Mouse (Mus musculus) kidney, embryonic 16.5 days (tissue): ENCODE data around the gene Daxx. TPM values are rescaled to one million over a fixed set of nuclear protein-coding genes. Genes with fewer than 3 reads are reported as not detected.

Experiments
- ATAC-seq: fragments of 200-750 bp; cut with Nextera tagmentation; 2 replicates; pipeline ENCODE4 v1.8.0; 2017; ENCODE audit warnings: moderate TSS enrichment; ENCODE audit not compliant: low FRiP score, low TSS enrichment
- H3K27ac ChIP-seq: fragments of 300-500 bp; sonication (generic); 2 replicates; pipeline ENCODE4 v1.5.1; 2014; ENCODE audit warnings: low read length
- H3K27me3 ChIP-seq: fragments of 300-500 bp; sonication (generic); 2 replicates; pipeline ENCODE4 v1.6.1; 2014; ENCODE audit warnings: low read length, control low read depth, mixed read lengths; ENCODE audit not compliant: insufficient read depth
- H3K36me3 ChIP-seq: fragments of 300-500 bp; sonication (generic); 2 replicates; pipeline ENCODE4 v1.6.1; 2014; ENCODE audit warnings: low read length, control low read depth, mixed read lengths; ENCODE audit not compliant: insufficient read depth
- H3K4me1 ChIP-seq: fragments of 300-500 bp; sonication (generic); 2 replicates; pipeline ENCODE4 v1.6.1; 2014; ENCODE audit warnings: low read length, control low read depth, mixed read lengths; ENCODE audit not compliant: insufficient read depth
- H3K4me2 ChIP-seq: fragments of 300-500 bp; sonication (generic); replicated peaks from 2 replicates; pipeline ENCODE4 v1.6.1; 2014; ENCODE audit warnings: low read depth, low read length
- H3K4me3 ChIP-seq: fragments of 300-500 bp; sonication (generic); 2 replicates; pipeline ENCODE4 v1.5.1; 2014; ENCODE audit warnings: mild to moderate bottlenecking, low read length
- H3K9ac ChIP-seq: fragments of 300-500 bp; sonication (generic); replicated peaks from 2 replicates; pipeline ENCODE4 v1.6.1; 2014; ENCODE audit warnings: low read length
- H3K9me3 ChIP-seq: fragments of 300-500 bp; sonication (generic); 2 replicates; pipeline ENCODE4 v1.6.1; 2016; ENCODE audit warnings: low read length, control low read depth
- WGBS: fragments of 180-500 bp; shearing (Covaris S2); extraction: QIAGEN DNeasy Blood & Tissue Kit; methylation state at CpG from one replicate; pipeline ENCODE4 v1.1.7; 2014; 5-methylcytosine and 5-hydroxymethylcytosine counted together
- polyA plus RNA-seq: library from polyadenylated mRNA; unstranded; fragments of >200 nt; fragmentation: Nextera tagmentation; extraction: Ambion mirVana; gene quantifications from 2 replicates; pipeline ENCODE4 v1.2.1, GENCODE M21; 2015

The Daxx gene
- polyA plus RNA-seq, 1 experiment from 2014 or later = 60.1 TPM

- Histone ChIP-seq H3K9me3 (no peaks in the 10 kb centered on the region), H3K4me1 (peaks cover 34% of the 10 kb centered on the region), H3K36me3 (peaks cover 23% of the 10 kb centered on the region), H3K27ac (0 out of 2 replicates have a peak overlapping the region, but pooled peaks have one; percentile 23), H3K27me3 (no peaks in the 10 kb centered on the region), H3K4me3 (peak overlapping the region; percentile 76), H3K4me2 (peak overlapping the region; percentile 76), H3K9ac (peak overlapping the region; percentile 70; the same call in 1 of the 2 replicates)
- ATAC-seq = no peak
- WGBS = 63% methylated on average over 37 of the region's 37 CpGs
These were observed 9.3 kb downstream of the Daxx start for GRCm38 (mm10) chr17:33918293-33919203.

- H3K27ac ChIP-seq = peak overlapping the region; percentile 79
- no peaks in the 10 kb centered on the region for H3K27me3 ChIP-seq
- peaks cover 31% of the 10 kb centered on the region for H3K4me1 ChIP-seq
- no peaks in the 10 kb centered on the region for H3K9me3 ChIP-seq
- peaks cover 12% of the 10 kb centered on the region; the same call in 1 of the 2 replicates for H3K36me3 ChIP-seq
- H3K4me2 ChIP-seq = peak overlapping the region; percentile 76
- H3K4me3 ChIP-seq = peak overlapping the region; percentile 76
- ATAC-seq = no peak
- H3K9ac ChIP-seq = peak overlapping the region; percentile 70
- under 1% methylated on average over 52 of the region's 52 CpGs for WGBS
These were observed 10.4 kb downstream of the Daxx start for GRCm38 (mm10) chr17:33919351-33920281.

GRCm38 (mm10) chr17:33920282-33921097, 11.3 kb downstream of the Daxx start:
- Histone ChIP-seq H3K9ac (peak overlapping the region; percentile 70), H3K4me3 (peak overlapping the region; percentile 76), H3K36me3 (peaks cover 9% of the 10 kb centered on the region; the same call in 1 of the 2 replicates), H3K4me2 (peak overlapping the region; percentile 76), H3K27ac (peak overlapping the region; percentile 79), H3K4me1 (peaks cover 22% of the 10 kb centered on the region), H3K27me3 (no peaks in the 10 kb centered on the region), H3K9me3 (no peaks in the 10 kb centered on the region)
- under 1% methylated on average over 36 of the region's 36 CpGs for WGBS
- ATAC-seq = peak; percentile 64

GRCm38 (mm10) chr17:33921361-33921760, 12.1 kb downstream of the Daxx start:
- H3K4me1 ChIP-seq = peaks cover 21% of the 10 kb centered on the region
- ATAC-seq = no peak
- no peak overlapping the region for H3K4me3 ChIP-seq
- WGBS = 85% methylated on average over 7 of the region's 7 CpGs
- H3K27me3 ChIP-seq = no peaks in the 10 kb centered on the region
- no peak overlapping the region for H3K9ac ChIP-seq
- peaks cover 15% of the 10 kb centered on the region; the same call in 1 of the 2 replicates for H3K36me3 ChIP-seq
- no peaks in the 10 kb centered on the region for H3K9me3 ChIP-seq
- H3K4me2 ChIP-seq = no peak overlapping the region
- no peak overlapping the region for H3K27ac ChIP-seq

- Histone ChIP-seq H3K27me3 (no peaks in the 10 kb centered on the region), H3K4me3 (no peak overlapping the region), H3K4me2 (no peak overlapping the region), H3K4me1 (peaks cover 12% of the 10 kb centered on the region), H3K27ac (no peak overlapping the region), H3K9me3 (no peaks in the 10 kb centered on the region), H3K9ac (no peak overlapping the region), H3K36me3 (peaks cover 7% of the 10 kb centered on the region; the same call in 1 of the 2 replicates)
- 90% methylated on average over 10 of the region's 10 CpGs for WGBS
- ATAC-seq = no peak
These were observed 15.5 kb downstream of the Daxx start for GRCm38 (mm10) chr17:33924577-33925283.

- no peak for ATAC-seq
- H3K4me3 ChIP-seq = no peak overlapping the region
- H3K9me3 ChIP-seq = no peaks in the 10 kb centered on the region
- H3K27ac ChIP-seq = no peak overlapping the region
- H3K27me3 ChIP-seq = no peaks in the 10 kb centered on the region
- H3K36me3 ChIP-seq = peaks cover 7% of the 10 kb centered on the region; the same call in 1 of the 2 replicates
- no peak overlapping the region for H3K9ac ChIP-seq
- H3K4me1 ChIP-seq = peaks cover 14% of the 10 kb centered on the region
- no peak overlapping the region for H3K4me2 ChIP-seq
- WGBS = 82% methylated on average over 20 of the region's 21 CpGs
These were observed 16.3 kb downstream of the Daxx start for GRCm38 (mm10) chr17:33925406-33926116.

GRCm38 (mm10) chr17:33926207-33926932, 17.2 kb downstream of the Daxx start:
- Histone ChIP-seq H3K4me3 (no peak overlapping the region), H3K27me3 (no peaks in the 10 kb centered on the region), H3K9ac (no peak overlapping the region), H3K4me2 (no peak overlapping the region), H3K4me1 (peaks cover 18% of the 10 kb centered on the region), H3K27ac (no peak overlapping the region), H3K36me3 (peaks cover 7% of the 10 kb centered on the region; the same call in 1 of the 2 replicates), H3K9me3 (no peaks in the 10 kb centered on the region)
- 69% methylated on average over 17 of the region's 17 CpGs for WGBS
- no peak for ATAC-seq
